Mouse (Mus musculus): Measurements from ENCODE around the gene Fmnl1. TPM values are rescaled to one million over a fixed set of nuclear protein-coding genes. Genes with fewer than 3 reads are reported as not detected.

Gene Fmnl1
- polyA plus RNA-seq, 1 experiment from 2014 or later, result 7.6 TPM

Other genes with a start within 250 kb of the Fmnl1 start
- 2.0 and 2.3 TPM in 2 replicates for gene Kif18b, start 246.0 kb upstream of the Fmnl1 start, polyA plus RNA-seq (2015; fragmentation: Nextera tagmentation; extraction: Ambion mirVana)
- 9.0 and 9.9 TPM in 2 replicates for gene C1ql1, start 224.4 kb upstream of the Fmnl1 start, polyA plus RNA-seq (2015; fragmentation: Nextera tagmentation; extraction: Ambion mirVana)
- gene Nmt1, start 142.9 kb upstream of the Fmnl1 start, polyA plus RNA-seq (2015; fragmentation: Nextera tagmentation; extraction: Ambion mirVana), result 28.8 and 30.4 TPM in 2 replicates
- gene Dcakd, start 142.8 kb upstream of the Fmnl1 start, polyA plus RNA-seq (2015; fragmentation: Nextera tagmentation; extraction: Ambion mirVana), result 132 and 192 TPM in 2 replicates
- gene Plcd3, start 69.4 kb upstream of the Fmnl1 start, polyA plus RNA-seq (2015; fragmentation: Nextera tagmentation; extraction: Ambion mirVana), result 4.7 and 4.9 TPM in 2 replicates
- 14.2 and 16.4 TPM in 2 replicates for gene Acbd4, start 69.4 kb upstream of the Fmnl1 start, polyA plus RNA-seq (2015; fragmentation: Nextera tagmentation; extraction: Ambion mirVana)
- gene Hexim1, start 54.9 kb upstream of the Fmnl1 start, polyA plus RNA-seq (2015; fragmentation: Nextera tagmentation; extraction: Ambion mirVana), result 4.1 and 4.7 TPM in 2 replicates
- 27.7 and 30.2 TPM in 2 replicates for gene Hexim2, start 38.7 kb upstream of the Fmnl1 start, polyA plus RNA-seq (2015; fragmentation: Nextera tagmentation; extraction: Ambion mirVana)
- 1.9 and 3.0 TPM in 2 replicates for gene 1700023F06Rik, start 37.5 kb downstream of the Fmnl1 start, polyA plus RNA-seq (2015; fragmentation: Nextera tagmentation; extraction: Ambion mirVana)
- 0.99 and 1.3 TPM in 2 replicates for gene Spata32, start 47.3 kb downstream of the Fmnl1 start, polyA plus RNA-seq (2015; fragmentation: Nextera tagmentation; extraction: Ambion mirVana)
- 4.6 and 4.7 TPM in 2 replicates for gene Map3k14, start 96.4 kb downstream of the Fmnl1 start, polyA plus RNA-seq (2015; fragmentation: Nextera tagmentation; extraction: Ambion mirVana)
- 4.8 and 5.6 TPM in 2 replicates for gene Arhgap27, start 192.6 kb downstream of the Fmnl1 start, polyA plus RNA-seq (2015; fragmentation: Nextera tagmentation; extraction: Ambion mirVana)
- gene Plekhm1, start 241.6 kb downstream of the Fmnl1 start, polyA plus RNA-seq (2015; fragmentation: Nextera tagmentation; extraction: Ambion mirVana), result 7.2 and 9.6 TPM in 2 replicates

Measured in hindbrain, embryonic 16.5 days (tissue).